Mouse (Mus musculus) liver, embryonic 11.5 days (tissue): ENCODE results near the gene Ythdf2. TPM values are rescaled to one million over a fixed set of nuclear protein-coding genes. Genes with fewer than 3 reads are reported as not detected.
A peak's percentile ranks its signal among the peaks of the same experiment; 100 is the strongest.

Experiments
- ATAC-seq: fragments of 200-750 bp; cut with Nextera tagmentation; replicated peaks from 2 replicates; pipeline ENCODE4 v1.8.0; 2017; ENCODE audit warnings: moderate number of reproducible peaks, mild to moderate bottlenecking, moderate TSS enrichment, moderate library complexity; ENCODE audit not compliant: low FRiP score
- DNase-seq: peaks from one replicate; pipeline ENCODE4 v3.0.0-alpha.2; 2017; ENCODE audit warnings: low spot score
- H3K27ac ChIP-seq: fragments of 300-500 bp; sonication (generic); 2 replicates; pipeline ENCODE4 v1.5.1; 2014; ENCODE audit warnings: mild to moderate bottlenecking, low read depth, low read length, control low read depth
- H3K27me3 ChIP-seq: fragments of 300-500 bp; sonication (generic); replicated peaks from 2 replicates; pipeline ENCODE4 v1.6.1; 2014; ENCODE audit warnings: low read length, mixed read lengths; ENCODE audit not compliant: control insufficient read depth, insufficient read depth
- H3K36me3 ChIP-seq: fragments of 300-500 bp; sonication (generic); 2 replicates; pipeline ENCODE4 v1.6.1; 2014; ENCODE audit warnings: mild to moderate bottlenecking, low read length, moderate library complexity, mixed read lengths; ENCODE audit not compliant: control insufficient read depth, insufficient read depth
- H3K4me1 ChIP-seq: fragments of 300-500 bp; sonication (generic); replicated peaks from 2 replicates; pipeline ENCODE4 v1.6.1; 2014; ENCODE audit warnings: low read length, mixed read lengths; ENCODE audit not compliant: control insufficient read depth, insufficient read depth
- H3K4me2 ChIP-seq: fragments of 300-500 bp; sonication (generic); 2 replicates; pipeline ENCODE4 v1.6.1; 2014; ENCODE audit warnings: mild to moderate bottlenecking, control low read depth, moderate library complexity
- H3K4me3 ChIP-seq: fragments of 300-500 bp; sonication (generic); 2 replicates; pipeline ENCODE4 v1.5.1; 2014; ENCODE audit warnings: low read depth, low read length, control low read depth
- H3K9ac ChIP-seq: fragments of 300-500 bp; sonication (generic); 2 replicates; pipeline ENCODE4 v1.6.1; 2014; ENCODE audit warnings: low read depth, low read length, control low read depth
- H3K9me3 ChIP-seq: fragments of 300-500 bp; sonication (generic); 2 replicates; pipeline ENCODE4 v1.6.1; 2016; ENCODE audit warnings: low read length, inconsistent platforms, mixed read lengths; ENCODE audit not compliant: control insufficient read depth
- WGBS: fragments of 180-500 bp; shearing (Covaris S2); extraction: QIAGEN DNeasy Blood & Tissue Kit; methylation state at CpG from one replicate; pipeline ENCODE4 v1.1.7; 2014; 5-methylcytosine and 5-hydroxymethylcytosine counted together
- microRNA-seq: library from miRNA; unstranded; fragments of <30 nt; microRNA quantifications from one replicate; pipeline ENCODE4, GENCODE M21; 2017; ENCODE audit warnings: borderline number of aligned reads
- polyA plus RNA-seq: library from polyadenylated mRNA; unstranded; fragments of >200 nt; fragmentation: Nextera tagmentation; extraction: Ambion mirVana; gene quantifications from 2 replicates; pipeline ENCODE4 v1.2.1, GENCODE M21; 2014

Ythdf2 gene
- polyA plus RNA-seq, 1 experiment from 2014 or later, result 82.6 TPM

DNA sequence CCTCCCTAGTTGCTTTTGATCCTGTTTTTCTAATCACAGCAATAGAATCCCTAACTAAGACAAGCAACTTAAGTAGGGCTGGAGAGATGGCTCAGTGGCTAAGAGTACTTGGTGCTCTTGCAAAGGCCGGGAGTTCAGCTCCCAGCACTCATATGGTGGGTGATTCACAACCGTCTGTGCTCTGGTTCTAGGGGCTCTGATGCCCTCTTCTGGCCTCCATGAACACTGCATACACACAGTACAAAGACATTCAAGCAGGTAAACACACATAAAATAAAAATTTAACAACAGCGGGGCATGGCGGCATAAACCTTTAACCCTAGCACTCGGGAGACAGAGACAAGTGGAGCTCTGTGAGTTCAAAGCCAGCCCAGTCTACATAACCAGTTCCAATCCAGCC is 65.9 kb downstream of the Ythdf2 start:
- no peaks in the 10 kb centered on the region for H3K36me3 ChIP-seq
- ATAC-seq, result no peak
- no peak overlapping the region for H3K9ac ChIP-seq
- whole genome bisulfite sequencing, result 63% methylated on average over 5 of the region's 5 CpGs
- H3K27me3 ChIP-seq, result peaks cover 51% of the 10 kb centered on the region
- no peak overlapping the region for H3K4me3 ChIP-seq
- DNase-seq, result no peak
- no peaks in the 10 kb centered on the region for H3K9me3 ChIP-seq
- H3K4me2 ChIP-seq, result no peak overlapping the region
- no peak overlapping the region for H3K27ac ChIP-seq
- peaks cover 10% of the 10 kb centered on the region for H3K4me1 ChIP-seq

GRCm38 (mm10) chr4:132145092-132145491 is 67.0 kb downstream of the Ythdf2 start:
- H3K9me3 ChIP-seq, result no peaks in the 10 kb centered on the region
- WGBS, result 24% methylated on average over 10 of the region's 10 CpGs
- H3K4me3 ChIP-seq, result peak overlapping the region; percentile 48; the same call in 1 of the 2 replicates
- peaks cover 10% of the 10 kb centered on the region for H3K4me1 ChIP-seq
- ATAC-seq (no peak), DNase-seq (no peak)
- H3K36me3 ChIP-seq, result no peaks in the 10 kb centered on the region
- peak overlapping the region; percentile 70 for H3K4me2 ChIP-seq
- no peak overlapping the region for H3K27ac ChIP-seq
- H3K27me3 ChIP-seq, result peaks cover 59% of the 10 kb centered on the region
- H3K9ac ChIP-seq, result no peak overlapping the region

DNA sequence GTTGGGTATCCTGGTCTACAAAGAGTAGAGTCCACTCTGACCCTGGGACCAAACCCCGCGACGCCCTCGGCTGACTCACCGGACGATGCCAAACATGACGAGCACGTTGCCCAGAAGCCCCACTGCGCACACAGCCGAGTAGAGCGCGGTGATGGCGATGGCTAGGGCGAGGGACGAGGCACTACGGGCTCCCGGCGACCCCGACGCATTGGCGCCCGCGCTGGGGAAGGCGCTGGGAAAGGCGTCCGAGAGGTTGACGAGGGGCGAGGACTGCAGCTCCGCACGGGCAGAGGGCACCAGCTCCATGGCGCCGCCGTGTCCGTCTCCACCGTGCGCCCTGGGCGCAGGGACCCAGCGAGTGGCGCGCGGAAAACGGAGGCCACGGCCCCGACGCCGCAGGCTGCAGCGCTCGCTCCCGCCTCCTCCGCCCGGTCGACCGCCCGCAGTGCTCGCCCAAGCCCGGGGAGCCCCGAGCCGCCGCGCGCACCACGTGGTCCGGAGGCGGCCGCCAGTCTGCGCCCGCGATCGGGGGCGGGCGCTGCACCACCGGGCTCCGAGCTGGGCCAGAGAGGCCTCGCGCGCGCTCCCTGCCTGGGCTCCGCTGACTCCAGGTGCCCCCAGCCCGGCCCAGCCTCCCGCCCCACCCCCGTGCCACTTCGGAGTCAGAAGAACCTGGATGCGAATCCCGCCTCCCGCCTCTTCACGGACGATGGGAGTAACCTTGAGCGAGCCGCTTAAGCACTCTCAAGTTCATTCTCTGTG is 67.8 kb downstream of the Ythdf2 start, which contains the start of gene Oprd1:
Gene Oprd1 (minus strand): TSS at position 407 of the 762 bp plus-strand sequence.
- no peaks in the 10 kb centered on the region for H3K36me3 ChIP-seq
- peak; percentile 44 for DNase-seq
- H3K9ac ChIP-seq, result no peak within 1 kb of the TSS
- H3K27ac ChIP-seq, result no peak within 1 kb of the TSS
- peaks cover 10% of the 10 kb centered on the region for H3K4me1 ChIP-seq
- ATAC-seq, result no peak
- peaks cover 59% of the 10 kb centered on the region for H3K27me3 ChIP-seq
- peak within 1 kb of the TSS; percentile 70 for H3K4me2 ChIP-seq
- peak within 1 kb of the TSS; percentile 48 for H3K4me3 ChIP-seq
- no peaks in the 10 kb centered on the region for H3K9me3 ChIP-seq
- 2% methylated on average over 86 of the region's 89 CpGs for WGBS

- 90% methylated on average over 2 of the region's 2 CpGs for WGBS
- no peak for DNase-seq
Measured at GRCm38 (mm10) chr4:132138640-132139039, 73.5 kb downstream of the Ythdf2 start.

DNA sequence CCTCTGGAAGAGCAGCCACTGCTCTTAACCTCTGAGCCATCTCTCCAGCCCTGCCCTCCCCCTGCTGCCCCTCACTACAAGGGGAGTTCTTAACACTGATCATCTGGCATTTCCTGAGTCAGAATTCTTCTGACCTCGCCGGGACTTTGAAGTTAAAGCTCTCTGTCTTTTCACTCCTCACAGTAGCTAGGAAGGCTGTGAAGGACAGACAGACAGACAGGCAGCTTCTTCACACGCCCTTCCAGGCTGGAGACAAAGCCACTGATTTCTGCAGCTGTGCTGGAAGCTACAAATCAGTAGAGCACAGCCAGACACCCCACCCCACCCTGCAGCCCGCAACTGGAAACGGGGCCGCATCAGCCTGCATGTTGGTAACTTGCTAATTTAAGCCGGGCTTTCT is 75.1 kb downstream of the Ythdf2 start:
- H3K4me2 ChIP-seq, result no peak overlapping the region
- H3K27ac ChIP-seq, result no peak overlapping the region
- no peaks in the 10 kb centered on the region for H3K36me3 ChIP-seq
- no peak overlapping the region for H3K4me3 ChIP-seq
- no peak for ATAC-seq
- no peaks in the 10 kb centered on the region for H3K4me1 ChIP-seq
- peaks cover 16% of the 10 kb centered on the region for H3K27me3 ChIP-seq
- H3K9me3 ChIP-seq, result no peaks in the 10 kb centered on the region
- 70% methylated on average over 7 of the region's 7 CpGs for WGBS
- H3K9ac ChIP-seq, result no peak overlapping the region
- no peak for DNase-seq

More at GRCm38 (mm10) chr4:132138640-132139039, 73.5 kb downstream of the Ythdf2 start:
- Histone ChIP-seq H3K9me3 (no peaks in the 10 kb centered on the region), H3K27me3 (peaks cover 33% of the 10 kb centered on the region), H3K4me3 (no peak overlapping the region), H3K27ac (no peak overlapping the region), H3K4me1 (no peaks in the 10 kb centered on the region), H3K4me2 (no peak overlapping the region), H3K9ac (no peak overlapping the region), H3K36me3 (no peaks in the 10 kb centered on the region)
- ATAC-seq, result no peak

Small RNA genes lying within 50 kb of the gene (microRNA-seq; reads per million reads assigned to microRNA genes)
- not detected for gene Gm22033

Other genes with a start within 250 kb of the Ythdf2 start
- 0.10 and 0.11 TPM in 2 replicates for gene Gm10300, start 137.6 kb downstream of the Ythdf2 start, polyA plus RNA-seq
- gene Epb41, start 137.0 kb downstream of the Ythdf2 start, polyA plus RNA-seq, result 108 and 116 TPM in 2 replicates
- 0.45 and 0.56 TPM in 2 replicates for gene Oprd1, start 67.8 kb downstream of the Ythdf2 start, polyA plus RNA-seq
- 25.4 and 26.8 TPM in 2 replicates for gene Gmeb1, start 49.3 kb upstream of the Ythdf2 start, polyA plus RNA-seq
- gene Taf12, start 62.1 kb upstream of the Ythdf2 start, polyA plus RNA-seq, result 80.2 and 83.8 TPM in 2 replicates
- gene Rab42, start 91.1 kb upstream of the Ythdf2 start, polyA plus RNA-seq, result 0.75 and 1.5 TPM in 2 replicates
- 80.1 and 89.3 TPM in 2 replicates for gene Trnau1ap, start 117.2 kb upstream of the Ythdf2 start, polyA plus RNA-seq
- gene Rcc1, start 141.3 kb upstream of the Ythdf2 start, polyA plus RNA-seq, result 99.8 and 105 TPM in 2 replicates
- 30.9 and 32.4 TPM in 2 replicates for gene Phactr4, start 210.2 kb upstream of the Ythdf2 start, polyA plus RNA-seq